Mouse (Mus musculus) limb, embryonic 15.5 days (tissue): Measurements from ENCODE around the gene Pdxk. TPM values are rescaled to one million over a fixed set of nuclear protein-coding genes. Genes with fewer than 3 reads are reported as not detected.
A peak's percentile ranks its signal among the peaks of the same experiment; 100 is the strongest.

ENCODE experiments used
- ATAC-seq: fragments of 200-750 bp; cut with Nextera tagmentation; 2 replicates; pipeline ENCODE4 v1.8.0; 2017; ENCODE audit warnings: low read depth, moderate TSS enrichment; ENCODE audit not compliant: insufficient number of reproducible peaks, low FRiP score, low TSS enrichment
- H3K27ac ChIP-seq: fragments of 300-500 bp; sonication (generic); 2 replicates; pipeline ENCODE4 v1.5.1; 2015; ENCODE audit warnings: moderate library complexity, mild to moderate bottlenecking, inconsistent platforms
- H3K27me3 ChIP-seq: fragments of 300-500 bp; sonication (generic); 2 replicates; pipeline ENCODE4 v1.6.1; 2015; ENCODE audit warnings: inconsistent platforms
- H3K36me3 ChIP-seq: fragments of 300-500 bp; sonication (generic); 2 replicates; pipeline ENCODE4 v1.6.1; 2015; ENCODE audit warnings: inconsistent platforms
- H3K4me1 ChIP-seq: fragments of 300-500 bp; sonication (generic); 2 replicates; pipeline ENCODE4 v1.6.1; 2015; ENCODE audit warnings: inconsistent platforms
- H3K4me2 ChIP-seq: fragments of 300-500 bp; sonication (generic); 2 replicates; pipeline ENCODE4 v1.6.1; 2015; ENCODE audit warnings: mild to moderate bottlenecking, inconsistent platforms
- H3K4me3 ChIP-seq: fragments of 300-500 bp; sonication (generic); 2 replicates; pipeline ENCODE4 v1.5.1; 2015; ENCODE audit warnings: mild to moderate bottlenecking, inconsistent platforms
- H3K9ac ChIP-seq: fragments of 300-500 bp; sonication (generic); 2 replicates; pipeline ENCODE4 v1.6.1; 2015; ENCODE audit warnings: inconsistent platforms
- H3K9me3 ChIP-seq: fragments of 300-500 bp; sonication (generic); 2 replicates; pipeline ENCODE4 v1.6.1; 2016; ENCODE audit warnings: inconsistent platforms
- WGBS: fragments of 180-500 bp; shearing (Covaris S2); methylation state at CpG from one replicate; pipeline ENCODE4 v1.1.7; 2015; 5-methylcytosine and 5-hydroxymethylcytosine counted together
- polyA plus RNA-seq: library from polyadenylated mRNA; unstranded; fragments of >200 nt; fragmentation: Nextera tagmentation; extraction: Ambion mirVana; gene quantifications from 2 replicates; pipeline ENCODE4 v1.2.1, GENCODE M21; 2015

Gene Pdxk
- polyA plus RNA-seq, 1 experiment from 2014 or later, result 13.1 TPM

DNA sequence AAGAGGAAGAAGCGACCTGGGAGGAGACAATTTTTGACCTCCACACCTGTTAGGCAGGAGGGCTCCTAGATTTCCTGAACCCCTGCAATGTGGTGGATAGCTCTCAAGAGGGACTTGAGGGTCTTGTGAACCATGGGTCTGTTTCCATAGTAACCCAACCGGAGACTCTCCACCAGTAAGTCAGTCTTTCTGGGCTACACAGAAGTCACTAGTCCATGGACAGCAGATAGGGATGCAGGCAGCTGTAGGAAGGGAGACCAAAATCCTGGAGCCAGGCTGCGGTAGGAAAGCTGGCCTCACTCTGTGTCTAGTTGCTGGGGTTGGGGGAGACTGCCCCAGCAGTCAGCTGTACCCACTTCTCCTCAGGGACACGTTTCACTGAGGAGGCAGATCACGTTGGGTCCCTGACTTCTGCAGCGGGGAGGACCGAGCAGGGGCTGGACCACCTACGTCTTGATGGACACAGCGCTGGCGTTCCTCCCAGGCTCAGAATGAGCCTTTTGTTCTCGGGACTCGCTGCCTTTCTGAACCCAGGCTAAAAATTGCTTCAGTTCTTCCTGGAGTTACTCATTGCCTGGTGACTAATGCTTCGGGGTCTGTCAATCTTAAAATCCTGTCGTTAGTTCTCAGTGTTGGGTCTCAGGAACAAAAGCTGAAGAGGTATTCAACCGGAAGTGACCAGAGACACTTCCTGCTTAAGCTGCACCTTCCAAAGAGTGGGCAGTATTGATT is 6.0 kb upstream of the Pdxk start:
- 51% methylated on average over 15 of the region's 15 CpGs for WGBS
- no peak overlapping the region for H3K9ac ChIP-seq
- ATAC-seq, result no peak
- H3K27ac ChIP-seq, result no peak overlapping the region
- H3K9me3 ChIP-seq, result no peaks in the 10 kb centered on the region
- H3K27me3 ChIP-seq, result no peaks in the 10 kb centered on the region
- no peaks in the 10 kb centered on the region for H3K36me3 ChIP-seq
- no peak overlapping the region for H3K4me2 ChIP-seq
- H3K4me1 ChIP-seq, result peaks cover 11% of the 10 kb centered on the region
- H3K4me3 ChIP-seq, result no peak overlapping the region

DNA sequence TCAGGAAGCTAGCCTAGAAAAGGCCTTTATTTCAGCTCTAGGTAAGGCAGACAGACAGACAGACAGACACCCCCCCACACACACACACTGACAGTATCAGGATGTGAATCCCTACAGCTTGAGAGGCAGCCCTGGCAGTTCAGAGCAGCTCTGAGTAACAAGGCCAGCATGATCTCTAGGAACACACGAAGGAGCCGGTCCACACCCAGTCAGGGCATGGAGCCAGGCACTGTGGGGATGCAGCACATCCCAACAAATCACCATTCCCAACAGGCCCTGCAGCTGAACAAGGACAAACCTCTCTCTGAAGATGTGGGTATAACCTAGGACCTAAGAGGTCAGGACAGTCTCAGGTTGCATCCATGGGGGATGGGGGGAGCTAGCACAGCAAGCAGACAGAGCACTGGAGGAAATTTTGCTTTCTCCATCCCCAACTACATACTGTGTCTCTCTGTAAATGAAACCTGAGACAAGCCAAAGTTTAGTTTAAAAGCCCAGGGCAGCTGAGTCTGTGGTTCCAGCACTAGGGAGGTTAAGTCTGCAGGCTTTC is 3.1 kb upstream of the Pdxk start:
- 28% methylated on average over 2 of the region's 2 CpGs for WGBS
- no peaks in the 10 kb centered on the region for H3K9me3 ChIP-seq
- H3K9ac ChIP-seq, result no peak overlapping the region
- ATAC-seq, result no peak
- H3K36me3 ChIP-seq, result no peaks in the 10 kb centered on the region
- H3K27me3 ChIP-seq, result no peaks in the 10 kb centered on the region
- no peak overlapping the region for H3K27ac ChIP-seq
- H3K4me1 ChIP-seq, result peaks cover 27% of the 10 kb centered on the region
- H3K4me2 ChIP-seq, result no peak overlapping the region
- H3K4me3 ChIP-seq, result no peak overlapping the region

DNA sequence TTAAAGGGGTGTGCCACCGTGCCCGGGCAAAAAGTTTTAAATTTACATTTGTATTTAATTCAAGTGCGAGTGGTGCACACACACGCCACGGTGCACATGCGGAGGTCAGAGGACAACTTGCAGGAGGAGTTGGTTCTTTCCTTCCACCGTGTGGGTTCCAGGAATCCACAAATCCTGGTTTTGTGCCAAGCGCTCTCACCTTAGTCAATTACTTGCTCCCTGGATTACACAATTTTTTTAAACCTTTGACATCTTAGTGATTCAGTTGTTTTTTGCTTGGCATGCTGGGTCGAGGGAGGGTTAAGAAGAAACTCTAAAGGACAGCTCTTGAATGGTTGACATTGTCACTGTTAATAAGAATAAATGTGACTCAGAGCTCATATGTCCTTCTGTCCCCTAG is 1.9 kb upstream of the Pdxk start:
- Histone ChIP-seq H3K27me3 (no peaks in the 10 kb centered on the region), H3K36me3 (no peaks in the 10 kb centered on the region), H3K4me3 (no peak overlapping the region), H3K4me1 (peaks cover 32% of the 10 kb centered on the region), H3K9me3 (no peaks in the 10 kb centered on the region), H3K27ac (no peak overlapping the region), H3K4me2 (no peak overlapping the region), H3K9ac (no peak overlapping the region)
- WGBS, result 85% methylated on average over 9 of the region's 9 CpGs
- ATAC-seq, result no peak

DNA sequence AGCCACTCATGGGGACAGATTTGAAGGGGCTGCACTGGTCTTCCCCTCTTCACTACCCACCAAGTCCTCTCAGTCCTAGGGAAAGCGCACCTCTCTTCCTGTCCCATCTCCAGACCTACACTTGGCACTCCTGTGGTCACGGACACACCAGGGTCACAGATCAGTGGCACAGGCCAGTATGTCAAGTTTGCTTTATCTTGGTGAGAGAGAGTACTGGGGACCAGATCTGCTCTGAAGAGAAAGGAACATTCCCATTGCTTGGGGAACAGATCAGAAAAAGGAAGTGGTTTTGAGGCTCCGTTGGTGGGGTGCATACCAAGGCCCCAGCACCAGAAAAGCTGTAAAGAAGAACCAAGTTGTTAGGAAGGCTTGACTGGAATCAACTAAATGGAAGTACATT is 697 bp upstream of the Pdxk start:
- H3K9me3 ChIP-seq, result no peaks in the 10 kb centered on the region
- 86% methylated on average over 3 of the region's 3 CpGs for WGBS
- peak overlapping the region; percentile 100; the same call in 1 of the 2 replicates for H3K4me2 ChIP-seq
- H3K9ac ChIP-seq, result no peak overlapping the region
- H3K4me3 ChIP-seq, result peak overlapping the region; percentile 73; the same call in 1 of the 2 replicates
- no peaks in the 10 kb centered on the region for H3K36me3 ChIP-seq
- no peak for ATAC-seq
- no peaks in the 10 kb centered on the region for H3K27me3 ChIP-seq
- H3K4me1 ChIP-seq, result peaks cover 36% of the 10 kb centered on the region
- peak overlapping the region; percentile 73; the same call in 1 of the 2 replicates for H3K27ac ChIP-seq

DNA sequence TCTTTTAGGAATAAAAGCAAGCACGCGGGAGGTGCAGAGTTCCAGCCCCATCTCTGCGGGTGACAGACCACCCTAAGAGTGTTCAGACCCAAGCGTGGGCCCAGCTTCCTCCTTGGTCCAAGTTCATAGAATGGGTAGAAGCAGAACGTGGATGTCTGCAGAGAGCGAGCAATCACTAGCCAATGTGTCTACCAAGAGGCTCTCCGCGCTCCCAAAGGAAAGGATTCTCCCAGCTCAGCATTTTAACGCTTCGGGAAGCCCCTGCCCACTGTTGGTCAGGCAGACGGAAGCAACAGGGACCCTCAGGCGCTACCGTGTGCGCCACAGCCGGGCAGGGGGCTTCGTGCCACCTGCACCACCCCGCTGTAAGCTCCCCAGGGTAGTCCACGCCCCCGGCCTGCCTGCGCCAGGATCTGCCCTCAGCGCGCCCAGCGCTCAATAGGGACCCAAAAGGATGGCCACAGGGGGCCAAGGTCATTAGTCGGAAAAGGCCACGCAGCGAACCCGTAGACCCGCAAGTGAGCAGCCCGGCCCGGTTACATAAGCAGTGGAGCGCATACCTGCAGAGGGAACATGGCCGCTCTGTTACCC is 479 bp downstream of the Pdxk start:
- no peak for ATAC-seq
- H3K4me1 ChIP-seq, result peaks cover 41% of the 10 kb centered on the region
- peak overlapping the region; percentile 100 for H3K4me2 ChIP-seq
- peak overlapping the region; percentile 73 for H3K4me3 ChIP-seq
- H3K27ac ChIP-seq, result peak overlapping the region; percentile 73; the same call in 1 of the 2 replicates
- H3K27me3 ChIP-seq, result no peaks in the 10 kb centered on the region
- WGBS, result 2% methylated on average over 32 of the region's 32 CpGs
- peak overlapping the region; percentile 65 for H3K9ac ChIP-seq
- H3K9me3 ChIP-seq, result no peaks in the 10 kb centered on the region
- no peaks in the 10 kb centered on the region for H3K36me3 ChIP-seq

DNA sequence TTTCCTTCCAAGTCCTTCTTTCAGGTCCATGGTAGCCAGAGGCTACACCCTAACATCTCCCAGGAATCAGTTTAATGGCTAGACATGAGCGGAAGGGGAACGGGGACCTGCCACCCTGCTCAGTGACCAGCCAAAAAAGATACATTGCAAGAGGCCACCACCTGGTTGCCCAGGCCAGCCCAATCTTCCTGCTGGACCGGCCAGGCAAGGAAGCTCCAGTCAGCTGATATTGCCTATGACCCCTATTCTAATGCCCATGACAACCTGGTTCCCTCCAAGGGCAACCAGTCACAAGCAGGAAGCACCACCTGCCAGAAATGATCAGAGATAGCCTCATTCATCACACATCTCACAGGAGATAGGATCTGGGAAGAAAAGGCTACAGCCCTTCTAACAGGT is 1.0 kb downstream of the Pdxk start:
- Histone ChIP-seq H3K4me3 (peak overlapping the region; percentile 73), H3K27me3 (no peaks in the 10 kb centered on the region), H3K9ac (no peak overlapping the region), H3K9me3 (no peaks in the 10 kb centered on the region), H3K36me3 (no peaks in the 10 kb centered on the region), H3K4me1 (peaks cover 46% of the 10 kb centered on the region), H3K4me2 (peak overlapping the region; percentile 100), H3K27ac (no peak overlapping the region)
- no peak for ATAC-seq
- 84% methylated on average over 3 of the region's 3 CpGs for WGBS

DNA sequence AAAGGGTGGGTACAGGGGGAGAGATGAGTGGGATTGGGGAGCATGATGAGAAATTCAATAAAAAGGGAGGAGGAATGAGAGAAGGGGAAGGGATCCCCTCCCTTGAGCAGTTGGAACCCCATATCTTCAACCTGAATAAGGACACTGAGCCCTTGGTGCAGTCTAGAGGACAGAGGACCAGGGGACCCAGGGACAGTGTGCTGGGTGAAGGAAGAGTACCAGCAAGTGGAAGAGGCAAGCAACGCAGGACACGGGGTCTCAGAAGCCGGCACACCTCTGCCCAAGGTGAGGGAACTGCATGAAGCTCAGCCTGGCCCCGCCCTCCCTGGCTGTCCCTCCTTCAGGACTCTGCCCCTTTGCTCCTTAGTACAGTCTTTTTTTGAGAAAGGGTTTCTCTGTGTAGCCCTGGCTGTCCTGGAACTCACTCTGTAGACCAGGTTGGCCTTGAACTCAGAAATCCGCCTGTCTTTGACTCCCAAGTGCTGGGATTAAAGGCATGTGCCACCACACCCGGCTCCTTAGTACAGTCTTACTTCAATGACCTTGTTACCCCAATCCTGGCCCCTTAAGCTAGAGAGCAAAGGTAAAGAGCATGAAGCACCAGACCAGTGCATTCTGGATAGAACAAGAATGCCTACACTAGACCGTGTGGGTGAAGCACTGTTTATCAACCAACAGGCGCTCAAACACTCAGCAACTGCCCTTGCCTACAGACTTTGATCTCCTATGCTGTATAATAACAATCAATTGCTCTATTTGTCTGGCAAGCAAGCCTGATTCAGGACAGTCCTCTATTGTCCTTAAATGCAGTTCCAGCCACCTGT is 1.6 kb downstream of the Pdxk start:
- no peak overlapping the region for H3K27ac ChIP-seq
- peaks cover 52% of the 10 kb centered on the region for H3K4me1 ChIP-seq
- no peak for ATAC-seq
- H3K4me3 ChIP-seq, result no peak overlapping the region
- no peaks in the 10 kb centered on the region for H3K27me3 ChIP-seq
- H3K9ac ChIP-seq, result no peak overlapping the region
- 0 out of 2 replicates have a peak overlapping the region, but pooled peaks have one; percentile 100 for H3K4me2 ChIP-seq
- H3K9me3 ChIP-seq, result no peaks in the 10 kb centered on the region
- WGBS, result 83% methylated on average over 8 of the region's 8 CpGs
- no peaks in the 10 kb centered on the region for H3K36me3 ChIP-seq

DNA sequence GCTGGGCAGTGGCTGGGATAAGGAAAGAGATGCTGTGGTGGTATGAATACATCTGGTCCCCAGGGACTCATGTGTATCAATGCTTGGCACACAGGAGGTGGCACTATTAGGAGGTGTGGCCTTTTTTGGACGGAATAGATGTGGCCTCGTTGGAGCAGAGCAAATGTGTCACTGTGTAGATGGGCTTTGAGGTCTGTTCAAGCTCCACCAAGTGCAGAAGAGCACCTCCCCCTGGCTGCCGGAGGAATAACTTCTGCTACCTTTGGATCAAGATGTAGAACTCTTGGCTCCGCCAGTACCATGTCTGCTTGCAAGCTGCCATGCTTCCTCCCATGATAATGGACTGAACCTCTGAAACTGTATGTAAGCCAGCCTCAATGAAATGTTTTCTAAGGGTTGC is 3.0 kb downstream of the Pdxk start:
- Histone ChIP-seq H3K27me3 (no peaks in the 10 kb centered on the region), H3K4me1 (peaks cover 57% of the 10 kb centered on the region), H3K4me3 (no peak overlapping the region), H3K9ac (no peak overlapping the region), H3K9me3 (no peaks in the 10 kb centered on the region), H3K4me2 (no peak overlapping the region), H3K36me3 (no peaks in the 10 kb centered on the region), H3K27ac (no peak overlapping the region)
- WGBS, result 77% methylated on average over 4 of the region's 4 CpGs
- no peak for ATAC-seq

DNA sequence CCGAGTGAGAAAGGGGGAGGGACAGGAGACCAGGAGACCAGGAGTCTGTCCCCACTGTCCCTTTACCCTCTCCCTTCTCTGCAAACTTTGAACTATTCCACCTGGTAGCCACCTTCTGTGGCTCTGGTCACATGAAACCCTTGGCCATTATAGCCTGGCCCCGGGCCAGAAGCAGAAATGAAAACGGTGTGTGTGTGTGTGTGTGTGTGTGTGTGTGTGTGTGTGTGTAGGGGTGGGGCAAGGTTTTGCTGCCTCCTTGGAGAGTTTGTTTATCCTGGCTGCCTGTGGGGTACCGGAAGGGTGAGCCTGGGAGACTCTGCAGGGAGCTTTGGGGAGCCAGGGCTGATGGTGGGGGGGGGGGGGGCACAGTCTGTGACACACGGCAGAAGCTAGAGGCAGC is 4.3 kb downstream of the Pdxk start:
- peaks cover 57% of the 10 kb centered on the region for H3K4me1 ChIP-seq
- no peaks in the 10 kb centered on the region for H3K9me3 ChIP-seq
- no peaks in the 10 kb centered on the region for H3K27me3 ChIP-seq
- H3K36me3 ChIP-seq, result no peaks in the 10 kb centered on the region
- H3K27ac ChIP-seq, result no peak overlapping the region
- 31% methylated on average over 5 of the region's 5 CpGs for WGBS
- H3K9ac ChIP-seq, result no peak overlapping the region
- H3K4me2 ChIP-seq, result no peak overlapping the region
- no peak overlapping the region for H3K4me3 ChIP-seq
- ATAC-seq, result no peak

DNA sequence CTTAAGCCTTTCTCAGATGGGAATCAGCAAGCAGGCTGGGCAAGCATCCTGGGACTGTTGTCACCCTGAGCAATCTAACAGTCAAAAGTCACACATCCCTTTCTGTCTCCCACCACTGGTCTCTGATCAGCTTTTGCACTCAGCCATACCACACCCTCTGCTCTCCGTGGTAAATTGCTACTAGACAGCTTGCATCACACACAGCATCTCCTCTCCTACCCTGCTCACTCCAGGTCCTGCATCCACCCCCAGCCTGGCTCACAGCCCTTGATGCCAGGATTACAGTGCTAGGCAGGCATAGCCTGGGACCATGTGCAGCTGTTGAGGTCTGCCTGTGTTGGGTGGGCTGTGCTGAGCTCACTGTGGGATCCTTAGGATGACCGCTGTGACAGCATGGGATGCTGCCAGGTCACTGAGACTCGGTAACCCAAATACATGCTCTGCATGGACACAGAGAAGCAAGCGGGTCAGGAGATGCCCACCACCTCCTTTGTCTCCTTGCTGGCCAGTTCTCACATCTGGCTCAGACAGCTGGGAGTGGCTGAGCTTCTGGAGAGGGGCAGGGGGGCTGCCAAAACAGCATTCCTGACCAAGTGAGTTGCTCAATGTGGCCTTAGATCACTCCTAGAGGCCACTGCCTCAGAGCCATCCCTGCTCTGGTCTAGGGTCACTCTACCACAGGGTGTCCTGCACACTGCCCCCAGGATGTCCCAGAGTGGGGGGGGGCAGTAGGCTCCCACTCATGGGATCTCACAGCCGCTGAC is 6.2 kb downstream of the Pdxk start:
- Histone ChIP-seq H3K4me3 (no peak overlapping the region), H3K27me3 (no peaks in the 10 kb centered on the region), H3K4me1 (peaks cover 47% of the 10 kb centered on the region), H3K36me3 (no peaks in the 10 kb centered on the region), H3K4me2 (no peak overlapping the region), H3K9me3 (no peaks in the 10 kb centered on the region), H3K9ac (no peak overlapping the region), H3K27ac (peak overlapping the region; percentile 57)
- WGBS, result 57% methylated on average over 5 of the region's 5 CpGs
- ATAC-seq, result 0 out of 2 replicates have a peak, but pooled peaks have one; percentile 2
